Mouse (Mus musculus) heart, embryonic 16.5 days (tissue): Measurements from ENCODE around the gene Fzd1. TPM values are rescaled to one million over a fixed set of nuclear protein-coding genes. Genes with fewer than 3 reads are reported as not detected.

Source experiments
- ATAC-seq: fragments of 200-750 bp; cut with Nextera tagmentation; replicated peaks from 2 replicates; pipeline ENCODE4 v1.8.0; 2017; ENCODE audit warnings: moderate number of reproducible peaks; ENCODE audit not compliant: insufficient read depth, low FRiP score; ENCODE audit errors: extremely low read depth
- H3K27ac ChIP-seq: fragments of 300-500 bp; sonication (generic); 2 replicates; pipeline ENCODE4 v1.5.1; 2014; ENCODE audit warnings: mild to moderate bottlenecking, low read length, control low read depth, moderate library complexity
- H3K27me3 ChIP-seq: fragments of 300-500 bp; sonication (generic); 2 replicates; pipeline ENCODE4 v1.6.1; 2014; ENCODE audit warnings: low read length, mixed read lengths; ENCODE audit not compliant: control insufficient read depth, insufficient read depth
- H3K36me3 ChIP-seq: fragments of 300-500 bp; sonication (generic); 2 replicates; pipeline ENCODE4 v1.6.1; 2014; ENCODE audit not compliant: control insufficient read depth, insufficient read depth
- H3K4me1 ChIP-seq: fragments of 300-500 bp; sonication (generic); 2 replicates; pipeline ENCODE4 v1.6.1; 2014; ENCODE audit warnings: low read length, mixed read lengths; ENCODE audit not compliant: control insufficient read depth, insufficient read depth
- H3K4me2 ChIP-seq: fragments of 300-500 bp; sonication (generic); 2 replicates; pipeline ENCODE4 v1.6.1; 2014; ENCODE audit warnings: low read depth, mild to moderate bottlenecking, control low read depth, low read length
- H3K4me3 ChIP-seq: fragments of 300-500 bp; sonication (generic); 2 replicates; pipeline ENCODE4 v1.5.1; 2014; ENCODE audit warnings: mild to moderate bottlenecking, control low read depth, low read length
- H3K9ac ChIP-seq: fragments of 300-500 bp; sonication (generic); 2 replicates; pipeline ENCODE4 v1.6.1; 2014; ENCODE audit warnings: low read length, control low read depth
- H3K9me3 ChIP-seq: fragments of 300-500 bp; sonication (generic); replicated peaks from 2 replicates; pipeline ENCODE4 v1.6.1; 2016; ENCODE audit warnings: low read length; ENCODE audit not compliant: control insufficient read depth
- WGBS: fragments of 180-500 bp; shearing (Covaris S2); extraction: QIAGEN DNeasy Blood & Tissue Kit; methylation state at CpG from one replicate; pipeline ENCODE4 v1.1.7; 2014; 5-methylcytosine and 5-hydroxymethylcytosine counted together
- microRNA-seq: library from miRNA; unstranded; fragments of <30 nt; microRNA quantifications from one replicate; pipeline ENCODE4, GENCODE M21; 2017
- polyA plus RNA-seq: library from polyadenylated mRNA; unstranded; fragments of >200 nt; fragmentation: Nextera tagmentation; extraction: Ambion mirVana; gene quantifications from 2 replicates; pipeline ENCODE4 v1.2.1, GENCODE M21; 2015

The Fzd1 gene
- polyA plus RNA-seq, 1 experiment from 2014 or later, result 13.0 TPM

DNA sequence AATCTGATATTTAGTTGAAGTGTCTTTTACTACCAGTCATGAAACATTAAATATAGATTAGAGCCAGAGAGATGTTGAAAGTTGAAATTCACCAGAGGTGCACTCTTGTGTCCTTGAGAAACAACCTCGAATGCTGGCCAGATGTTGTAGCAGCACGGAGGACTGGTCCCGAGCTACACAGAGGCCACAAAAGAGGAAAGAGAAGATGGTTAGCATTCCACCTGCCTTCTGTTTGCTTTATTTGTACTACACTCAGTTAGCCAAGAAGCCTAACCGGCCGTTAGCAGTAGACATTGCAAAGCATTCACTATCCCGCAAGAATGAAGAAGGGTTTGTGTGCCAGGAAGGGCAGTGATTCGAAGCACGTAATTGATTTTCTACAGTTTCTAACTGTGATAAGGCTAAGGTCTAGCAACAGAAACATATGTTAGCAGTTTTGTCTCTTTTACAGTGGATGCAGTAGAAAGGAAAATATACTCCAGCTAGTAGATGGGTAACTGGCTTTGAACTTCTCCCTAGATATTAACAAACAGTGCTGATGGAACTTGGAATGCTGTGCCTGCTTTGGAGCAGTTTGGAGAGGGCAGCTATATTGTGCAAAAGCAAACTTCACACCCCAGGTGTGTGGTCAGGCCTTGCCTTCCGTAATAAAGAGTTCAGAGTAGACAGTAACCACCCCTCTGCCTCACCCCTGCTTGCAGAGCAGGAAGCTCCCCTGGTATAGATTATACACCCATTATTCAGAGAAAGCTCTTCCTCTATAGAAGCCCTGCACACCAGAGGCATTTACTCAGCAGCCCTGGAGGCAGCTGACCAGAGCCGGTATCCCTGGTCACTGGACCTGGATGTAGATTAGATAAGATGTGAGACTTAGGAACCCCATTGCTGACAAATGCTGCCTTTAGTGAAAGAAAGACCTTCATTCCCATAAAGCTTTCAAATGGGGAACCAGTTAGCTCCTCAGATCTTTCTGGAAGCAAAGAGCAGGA is 25.3 kb downstream of the Fzd1 start:
- no peaks in the 10 kb centered on the region for H3K36me3 ChIP-seq
- no peak overlapping the region for H3K4me2 ChIP-seq
- no peak for ATAC-seq
- no peak overlapping the region for H3K4me3 ChIP-seq
- no peak overlapping the region for H3K9ac ChIP-seq
- H3K27me3 ChIP-seq, result no peaks in the 10 kb centered on the region
- H3K9me3 ChIP-seq, result no peaks in the 10 kb centered on the region
- H3K27ac ChIP-seq, result no peak overlapping the region
- 62% methylated on average over 10 of the region's 10 CpGs for WGBS
- peaks cover 13% of the 10 kb centered on the region for H3K4me1 ChIP-seq

- no peak for ATAC-seq
- WGBS, result 78% methylated on average over 5 of the region's 5 CpGs
Observed at GRCm38 (mm10) chr5:4731743-4732215, 26.1 kb downstream of the Fzd1 start.

GRCm38 (mm10) chr5:4731064-4731463 is 26.8 kb downstream of the Fzd1 start:
- Histone ChIP-seq H3K4me1 (peaks cover 13% of the 10 kb centered on the region), H3K27ac (no peak overlapping the region), H3K27me3 (no peaks in the 10 kb centered on the region), H3K9me3 (no peaks in the 10 kb centered on the region), H3K4me2 (no peak overlapping the region), H3K9ac (no peak overlapping the region), H3K36me3 (no peaks in the 10 kb centered on the region), H3K4me3 (no peak overlapping the region)
- WGBS, result 85% methylated on average over 3 of the region's 3 CpGs
- ATAC-seq, result no peak

More at GRCm38 (mm10) chr5:4731743-4732215, 26.1 kb downstream of the Fzd1 start:
- H3K4me2 ChIP-seq, result no peak overlapping the region
- no peaks in the 10 kb centered on the region for H3K36me3 ChIP-seq
- no peaks in the 10 kb centered on the region for H3K27me3 ChIP-seq
- H3K27ac ChIP-seq, result no peak overlapping the region
- no peaks in the 10 kb centered on the region for H3K9me3 ChIP-seq
- H3K4me1 ChIP-seq, result peaks cover 13% of the 10 kb centered on the region
- H3K9ac ChIP-seq, result no peak overlapping the region
- H3K4me3 ChIP-seq, result no peak overlapping the region

Small RNAs within 50 kb of the gene (microRNA-seq; reads per million reads assigned to microRNA genes)
- gene Gm44483, result not detected
